Mouse (Mus musculus) liver, adult 2 months (tissue): ENCODE results near the gene Trpt1.

Experiments used
- CTCF ChIP-seq: fragments of 200-500 bp; IDR thresholded peaks from 2 replicates; pipeline ENCODE4 v1.5.1; 2011; ENCODE audit warnings: low read depth, low read length, control low read depth
- POLR2A ChIP-seq: fragments of 200-500 bp; IDR thresholded peaks from 2 replicates; pipeline ENCODE4 v1.6.1; 2011; ENCODE audit warnings: low read length, control low read depth; ENCODE audit not compliant: insufficient read depth; ENCODE audit errors: extremely low read depth

DNA sequence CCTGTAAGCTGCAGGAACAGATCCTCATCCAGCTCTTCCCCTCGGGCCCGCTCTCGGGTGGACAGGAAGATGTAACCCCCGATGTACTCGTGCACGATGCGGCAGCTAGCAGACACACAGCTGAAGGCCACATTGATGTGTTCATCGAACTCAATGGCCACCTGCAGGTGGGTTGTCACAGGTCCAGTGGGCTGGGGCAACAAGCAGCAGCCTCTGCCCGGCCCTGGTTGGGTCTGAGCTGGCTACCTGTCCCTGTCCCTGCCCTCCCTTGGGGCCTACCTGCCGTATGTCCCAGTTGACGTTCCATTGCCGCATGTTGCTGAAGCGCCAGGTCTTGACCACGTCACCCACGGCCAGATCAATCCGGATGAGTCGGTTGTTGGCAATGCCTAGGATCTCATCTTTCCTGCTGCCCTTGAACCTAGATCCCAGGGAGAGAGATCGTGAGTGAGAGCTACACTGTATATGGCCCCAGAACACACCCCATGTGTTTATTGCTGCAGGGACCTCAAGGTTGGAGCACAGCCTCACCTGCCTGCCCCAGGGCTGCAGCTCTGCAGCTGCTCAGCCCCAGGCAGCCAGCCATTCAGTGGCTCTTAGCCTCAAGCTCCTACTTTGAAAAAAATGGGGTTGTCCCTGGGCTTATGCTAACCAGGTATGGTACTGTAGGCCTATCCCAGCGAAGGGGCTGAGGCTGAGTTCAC is 3.6 kb downstream of the Trpt1 start:
- no peak for TF ChIP-seq POLR2A
- no peak for TF ChIP-seq CTCF
